Mouse (Mus musculus): ENCODE measurements around the gene Ptgis. TPM values are rescaled to one million over a fixed set of nuclear protein-coding genes. Genes with fewer than 3 reads are reported as not detected.

Gene Ptgis
- polyA plus RNA-seq, 1 experiment from 2014 or later = 26.6 TPM

- ATAC-seq (ENCODE audit: insufficient number of reproducible peaks, insufficient read depth, low FRiP score, low read depth) = no peak
- WGBS = 58% methylated on average over 14 of the region's 14 CpGs
Observed at GRCm38 (mm10) chr2:167232132-167233008, 8.0 kb downstream of the Ptgis start.

GRCm38 (mm10) chr2:167230554-167230953 lies 9.8 kb downstream of the Ptgis start:
- H3K4me3 ChIP-seq (ENCODE audit: low read depth, low read length) = no peak overlapping the region
- H3K4me1 ChIP-seq (ENCODE audit: control insufficient read depth, insufficient read depth, low read length) = peaks cover 14% of the 10 kb centered on the region; the same call in 1 of the 2 replicates
- WGBS = 20% methylated on average over 15 of the region's 15 CpGs
- H3K4me2 ChIP-seq (replicated peaks; ENCODE audit: low read depth, low read length) = no peak overlapping the region; the same call in 1 of the 2 replicates
- H3K9ac ChIP-seq (replicated peaks; ENCODE audit: low read depth, low read length) = no peak overlapping the region
- H3K27ac ChIP-seq (ENCODE audit: low read length) = no peak overlapping the region
- ATAC-seq (ENCODE audit: insufficient number of reproducible peaks, insufficient read depth, low FRiP score, low read depth) = no peak; the same call in 1 of the 2 replicates
- no peaks in the 10 kb centered on the region for H3K27me3 ChIP-seq (ENCODE audit: control insufficient read depth, insufficient read depth, low read length)
- H3K36me3 ChIP-seq (ENCODE audit: control insufficient read depth, insufficient read depth, low read length) = no peaks in the 10 kb centered on the region
- no peaks in the 10 kb centered on the region for H3K9me3 ChIP-seq (ENCODE audit: control insufficient read depth, low read depth, low read length)

More at GRCm38 (mm10) chr2:167232132-167233008, 8.0 kb downstream of the Ptgis start:
- no peaks in the 10 kb centered on the region for H3K27me3 ChIP-seq (ENCODE audit: control insufficient read depth, insufficient read depth, low read length)
- no peaks in the 10 kb centered on the region for H3K9me3 ChIP-seq (ENCODE audit: control insufficient read depth, low read depth, low read length)
- H3K4me2 ChIP-seq (replicated peaks; ENCODE audit: low read depth, low read length) = no peak overlapping the region
- H3K9ac ChIP-seq (replicated peaks; ENCODE audit: low read depth, low read length) = no peak overlapping the region
- no peaks in the 10 kb centered on the region for H3K36me3 ChIP-seq (ENCODE audit: control insufficient read depth, insufficient read depth, low read length)
- peaks cover 14% of the 10 kb centered on the region; the same call in 1 of the 2 replicates for H3K4me1 ChIP-seq (ENCODE audit: control insufficient read depth, insufficient read depth, low read length)
- no peak overlapping the region for H3K27ac ChIP-seq (ENCODE audit: low read length)
- H3K4me3 ChIP-seq (ENCODE audit: low read depth, low read length) = no peak overlapping the region

DNA sequence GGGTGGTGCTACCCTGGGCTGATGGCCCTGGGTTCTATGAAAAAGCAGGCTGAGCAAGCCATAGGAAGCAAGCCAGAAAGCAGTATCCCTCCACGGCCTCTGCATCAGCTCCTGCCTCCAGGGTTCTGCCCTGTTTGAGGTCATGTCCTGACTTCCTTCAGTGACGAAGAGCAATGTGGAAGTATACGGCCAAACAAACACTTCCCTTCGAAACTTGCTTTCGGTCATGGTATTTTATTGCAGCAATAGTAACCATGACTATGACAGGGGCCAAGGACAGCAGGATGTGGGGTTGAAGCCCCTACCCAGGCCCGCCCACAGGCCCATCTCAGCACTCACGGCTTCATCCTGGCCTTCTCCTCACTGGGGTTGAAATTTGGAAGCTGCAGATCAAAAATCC lies 15.5 kb downstream of the Ptgis start:
- no peak for ATAC-seq (ENCODE audit: insufficient number of reproducible peaks, insufficient read depth, low FRiP score, low read depth)
- 83% methylated on average over 7 of the region's 7 CpGs for WGBS
- Histone ChIP-seq H3K36me3 (ENCODE audit: control insufficient read depth, insufficient read depth, low read length) (0 out of 2 replicates have a peak, but pooled peaks cover 2% of the 10 kb centered on the region), H3K27ac (ENCODE audit: low read length) (no peak overlapping the region), H3K9ac (replicated peaks; ENCODE audit: low read depth, low read length) (no peak overlapping the region), H3K4me2 (replicated peaks; ENCODE audit: low read depth, low read length) (no peak overlapping the region), H3K27me3 (ENCODE audit: control insufficient read depth, insufficient read depth, low read length) (no peaks in the 10 kb centered on the region), H3K9me3 (ENCODE audit: control insufficient read depth, low read depth, low read length) (no peaks in the 10 kb centered on the region), H3K4me3 (ENCODE audit: low read depth, low read length) (no peak overlapping the region), H3K4me1 (ENCODE audit: control insufficient read depth, insufficient read depth, low read length) (no peaks in the 10 kb centered on the region)

GRCm38 (mm10) chr2:167224194-167224593 lies 16.2 kb downstream of the Ptgis start:
- ATAC-seq (ENCODE audit: insufficient number of reproducible peaks, insufficient read depth, low FRiP score, low read depth) = no peak
- H3K4me2 ChIP-seq (replicated peaks; ENCODE audit: low read depth, low read length) = no peak overlapping the region
- H3K9me3 ChIP-seq (ENCODE audit: control insufficient read depth, low read depth, low read length) = no peaks in the 10 kb centered on the region
- H3K36me3 ChIP-seq (ENCODE audit: control insufficient read depth, insufficient read depth, low read length) = 0 out of 2 replicates have a peak, but pooled peaks cover 2% of the 10 kb centered on the region
- H3K27me3 ChIP-seq (ENCODE audit: control insufficient read depth, insufficient read depth, low read length) = no peaks in the 10 kb centered on the region
- no peak overlapping the region for H3K4me3 ChIP-seq (ENCODE audit: low read depth, low read length)
- H3K27ac ChIP-seq (ENCODE audit: low read length) = no peak overlapping the region
- WGBS = 91% methylated on average over 6 of the region's 6 CpGs
- H3K4me1 ChIP-seq (ENCODE audit: control insufficient read depth, insufficient read depth, low read length) = no peaks in the 10 kb centered on the region
- no peak overlapping the region for H3K9ac ChIP-seq (replicated peaks; ENCODE audit: low read depth, low read length)

- no peak overlapping the region for H3K4me3 ChIP-seq (ENCODE audit: low read depth, low read length)
- WGBS = 28% methylated on average over 7 of the region's 7 CpGs
- H3K4me2 ChIP-seq (replicated peaks; ENCODE audit: low read depth, low read length) = no peak overlapping the region
- ATAC-seq (ENCODE audit: insufficient number of reproducible peaks, insufficient read depth, low FRiP score, low read depth) = peak; percentile 59; the same call in 1 of the 2 replicates
- H3K9me3 ChIP-seq (ENCODE audit: control insufficient read depth, low read depth, low read length) = no peaks in the 10 kb centered on the region
- H3K36me3 ChIP-seq (ENCODE audit: control insufficient read depth, insufficient read depth, low read length) = 0 out of 2 replicates have a peak, but pooled peaks cover 2% of the 10 kb centered on the region
- no peaks in the 10 kb centered on the region for H3K27me3 ChIP-seq (ENCODE audit: control insufficient read depth, insufficient read depth, low read length)
- H3K9ac ChIP-seq (replicated peaks; ENCODE audit: low read depth, low read length) = no peak overlapping the region
- no peak overlapping the region for H3K27ac ChIP-seq (ENCODE audit: low read length)
- H3K4me1 ChIP-seq (ENCODE audit: control insufficient read depth, insufficient read depth, low read length) = no peaks in the 10 kb centered on the region
Observed at GRCm38 (mm10) chr2:167222152-167222551, 18.3 kb downstream of the Ptgis start.

GRCm38 (mm10) chr2:167221159-167221845 lies 19.1 kb downstream of the Ptgis start:
- Histone ChIP-seq H3K4me2 (replicated peaks; ENCODE audit: low read depth, low read length) (no peak overlapping the region), H3K27me3 (ENCODE audit: control insufficient read depth, insufficient read depth, low read length) (no peaks in the 10 kb centered on the region), H3K27ac (ENCODE audit: low read length) (no peak overlapping the region), H3K4me3 (ENCODE audit: low read depth, low read length) (no peak overlapping the region), H3K9ac (replicated peaks; ENCODE audit: low read depth, low read length) (no peak overlapping the region), H3K9me3 (ENCODE audit: control insufficient read depth, low read depth, low read length) (no peaks in the 10 kb centered on the region), H3K4me1 (ENCODE audit: control insufficient read depth, insufficient read depth, low read length) (no peaks in the 10 kb centered on the region), H3K36me3 (ENCODE audit: control insufficient read depth, insufficient read depth, low read length) (0 out of 2 replicates have a peak, but pooled peaks cover 2% of the 10 kb centered on the region)
- 77% methylated on average over 13 of the region's 13 CpGs for WGBS
- no peak for ATAC-seq (ENCODE audit: insufficient number of reproducible peaks, insufficient read depth, low FRiP score, low read depth)

DNA sequence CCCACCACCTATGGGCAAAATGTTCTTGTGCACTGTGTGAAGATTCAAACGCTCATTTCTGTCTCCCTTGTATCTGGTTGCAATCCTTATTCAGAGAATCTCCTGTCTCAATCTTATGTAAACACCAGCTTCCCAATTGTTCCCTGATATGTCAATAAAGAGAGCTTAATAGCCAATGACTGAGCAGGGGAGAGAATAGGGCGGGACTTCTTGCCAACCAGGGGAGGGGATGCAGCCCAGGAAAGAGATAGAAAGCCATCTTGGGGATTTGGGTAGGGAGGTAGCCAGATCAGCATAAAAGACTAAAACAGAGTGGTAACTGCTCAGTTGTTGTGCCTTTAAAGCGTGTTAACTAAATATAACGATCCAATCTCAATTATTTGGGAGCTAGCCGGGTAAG lies 19.7 kb downstream of the Ptgis start:
- no peaks in the 10 kb centered on the region for H3K27me3 ChIP-seq (ENCODE audit: control insufficient read depth, insufficient read depth, low read length)
- H3K9me3 ChIP-seq (ENCODE audit: control insufficient read depth, low read depth, low read length) = no peaks in the 10 kb centered on the region
- no peak for ATAC-seq (ENCODE audit: insufficient number of reproducible peaks, insufficient read depth, low FRiP score, low read depth)
- H3K36me3 ChIP-seq (ENCODE audit: control insufficient read depth, insufficient read depth, low read length) = peaks cover 2% of the 10 kb centered on the region; the same call in 1 of the 2 replicates
- no peak overlapping the region for H3K27ac ChIP-seq (ENCODE audit: low read length)
- H3K4me2 ChIP-seq (replicated peaks; ENCODE audit: low read depth, low read length) = no peak overlapping the region
- H3K4me1 ChIP-seq (ENCODE audit: control insufficient read depth, insufficient read depth, low read length) = no peaks in the 10 kb centered on the region
- H3K4me3 ChIP-seq (ENCODE audit: low read depth, low read length) = no peak overlapping the region
- no peak overlapping the region for H3K9ac ChIP-seq (replicated peaks; ENCODE audit: low read depth, low read length)
- WGBS = 78% methylated on average over 5 of the region's 5 CpGs

DNA sequence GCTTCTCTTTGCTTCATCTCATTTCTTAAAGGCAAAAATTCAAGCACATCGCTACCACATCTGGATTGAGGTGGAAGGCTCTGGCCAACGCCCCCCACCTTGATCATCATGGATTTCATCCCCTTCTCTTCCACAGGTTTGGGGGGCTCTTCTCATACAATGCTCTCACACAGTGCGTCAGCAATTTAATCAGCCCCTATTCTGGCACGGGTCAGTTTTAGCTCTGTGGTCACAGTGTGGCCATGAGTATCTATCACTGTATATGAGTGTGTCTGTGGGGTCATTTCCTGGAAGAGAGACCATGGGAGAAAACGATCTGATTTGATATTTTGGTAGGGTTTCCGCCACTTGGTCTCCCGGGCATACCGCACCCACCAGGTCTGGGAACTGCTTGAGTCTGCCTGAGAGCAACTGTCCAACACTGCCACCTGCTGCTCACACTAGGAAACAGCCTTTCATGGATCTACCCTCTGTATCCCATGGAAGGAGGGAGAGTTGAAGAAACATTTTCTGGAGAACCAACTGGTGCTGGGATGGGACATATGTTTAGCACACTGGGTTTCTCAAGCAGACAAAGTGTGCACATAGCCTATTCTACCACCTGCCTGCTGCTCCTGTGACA lies 21.1 kb downstream of the Ptgis start:
- no peak overlapping the region for H3K4me2 ChIP-seq (replicated peaks; ENCODE audit: low read depth, low read length)
- H3K9ac ChIP-seq (replicated peaks; ENCODE audit: low read depth, low read length) = no peak overlapping the region
- H3K27ac ChIP-seq (ENCODE audit: low read length) = no peak overlapping the region
- H3K9me3 ChIP-seq (ENCODE audit: control insufficient read depth, low read depth, low read length) = no peaks in the 10 kb centered on the region
- H3K36me3 ChIP-seq (ENCODE audit: control insufficient read depth, insufficient read depth, low read length) = peaks cover 2% of the 10 kb centered on the region; the same call in 1 of the 2 replicates
- no peak overlapping the region for H3K4me3 ChIP-seq (ENCODE audit: low read depth, low read length)
- WGBS = 50% methylated on average over 8 of the region's 8 CpGs
- H3K27me3 ChIP-seq (ENCODE audit: control insufficient read depth, insufficient read depth, low read length) = no peaks in the 10 kb centered on the region
- ATAC-seq (ENCODE audit: insufficient number of reproducible peaks, insufficient read depth, low FRiP score, low read depth) = peak; percentile 75; the same call in 1 of the 2 replicates
- no peaks in the 10 kb centered on the region for H3K4me1 ChIP-seq (ENCODE audit: control insufficient read depth, insufficient read depth, low read length)
